Mouse (Mus musculus) gastrocnemius, postnatal 25 days (tissue): ENCODE data around the gene Iqcg. TPM values are rescaled to one million over a fixed set of nuclear protein-coding genes. Genes with fewer than 3 reads are reported as not detected.
"Not testable (repeated sequence)": the region's sequence is repeated elsewhere in the genome, so short reads cannot be mapped to it uniquely, and the experiment has no call there.

Source experiments
- DNase-seq: peaks from one replicate; pipeline ENCODE4 v3.0.0; 2022
- long read RNA-seq, 2 experiments: library from polyadenylated mRNA; stranded (forward); transcript quantifications; one replicate each; pipeline ENCODE4 v2.0.0; 2021
- total RNA-seq, 2 experiments: library from RNA; stranded (reverse); gene quantifications; 1 replicate in 1 of 2; 2 replicates in 1 of 2; pipeline ENCODE4 v1.2.3; 2021

Gene Iqcg
- 1 to 10 TPM; 2.7 to 3.7 TPM for total RNA-seq
- long read RNA-seq, experiment 1, partial matches to known transcripts = 23 of 23 reads
- long read RNA-seq, experiment 1, other reads (novel, unspliced or antisense) = 0 of 23 reads
- long read RNA-seq, experiment 2, partial matches to known transcripts = 13 of 13 reads
- long read RNA-seq, experiment 2, other reads (novel, unspliced or antisense) = 0 of 13 reads

DNA sequence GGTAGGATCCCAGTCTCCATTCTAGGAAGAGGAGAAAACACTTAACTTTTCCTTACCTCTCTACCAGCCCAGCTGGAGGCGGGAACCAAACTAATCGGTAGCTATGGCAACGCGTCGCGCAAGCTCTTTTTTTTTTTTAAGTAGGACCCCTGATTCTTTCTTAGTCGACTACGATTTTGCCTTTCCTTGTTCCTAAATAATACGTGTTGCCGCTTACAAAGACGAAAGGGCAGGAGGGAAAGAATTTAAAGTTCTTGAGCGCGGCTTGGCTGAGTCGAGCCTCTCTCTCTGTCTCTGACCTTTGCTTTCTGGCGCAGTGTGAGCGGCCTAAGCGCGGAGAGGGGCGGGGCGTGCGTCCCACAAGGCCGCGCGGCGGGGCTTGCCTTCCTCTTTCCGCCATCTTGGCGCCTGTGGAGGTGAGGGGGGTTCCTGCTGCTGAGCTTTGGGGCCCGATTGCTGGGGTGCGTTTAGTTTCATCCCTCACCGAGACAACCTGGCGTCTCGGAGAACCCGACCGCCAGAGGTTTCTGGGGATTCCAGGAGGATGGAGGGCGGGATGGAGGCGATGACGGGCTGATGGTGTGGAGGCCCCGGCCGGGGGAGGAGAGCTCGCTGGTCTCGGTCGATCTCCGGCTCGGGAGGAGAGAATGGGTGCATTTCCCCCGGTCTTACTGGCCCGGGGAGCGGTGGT is at the start of gene Iqcg, which contains the start of gene Rpl35a:
Gene Iqcg (minus strand): TSS at position 124 of the 691 bp plus-strand sequence.
Gene Rpl35a (plus strand): TSS at position 359 of the 691 bp plus-strand sequence.
- peak; percentile 83 for DNase-seq

DNA sequence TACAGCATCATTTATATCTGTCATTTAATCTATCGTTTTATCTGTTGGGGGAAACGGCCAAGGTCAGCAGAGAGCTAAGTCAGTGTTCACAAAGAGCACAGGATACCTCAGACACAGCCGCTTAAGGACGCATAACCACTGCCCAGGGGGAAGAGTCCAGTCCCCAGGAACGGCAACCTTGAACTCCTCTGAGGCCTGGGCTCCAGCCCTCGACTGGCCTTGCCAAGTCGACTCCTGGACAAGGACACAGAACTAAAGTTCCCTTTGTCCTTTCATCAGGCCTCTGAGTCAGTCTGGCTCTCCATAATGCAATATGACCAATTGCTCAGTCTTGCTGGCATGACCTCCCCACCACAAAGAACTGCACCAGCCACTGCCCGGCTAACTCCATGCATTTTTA is 29.6 kb upstream of the Iqcg start:
- no peak for DNase-seq

DNA sequence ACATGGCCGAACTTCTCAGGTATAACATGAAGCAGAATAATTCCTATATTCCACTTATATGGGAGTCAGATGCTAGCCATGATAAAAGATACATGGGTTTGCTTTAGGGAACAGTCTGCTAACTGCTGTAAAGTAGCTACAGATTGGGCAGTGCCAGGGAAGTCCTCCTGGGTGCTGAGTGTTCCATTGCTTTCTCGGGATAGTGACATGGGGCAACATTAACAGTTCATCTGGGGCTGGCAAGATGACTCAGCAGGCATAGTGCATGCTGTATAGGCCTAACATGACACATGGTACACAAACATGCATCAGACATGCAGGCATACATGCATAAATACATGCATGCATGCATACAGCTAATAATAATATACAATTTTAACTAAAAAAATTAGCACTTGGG is 28.0 kb upstream of the Iqcg start:
- DNase-seq = no peak

DNA sequence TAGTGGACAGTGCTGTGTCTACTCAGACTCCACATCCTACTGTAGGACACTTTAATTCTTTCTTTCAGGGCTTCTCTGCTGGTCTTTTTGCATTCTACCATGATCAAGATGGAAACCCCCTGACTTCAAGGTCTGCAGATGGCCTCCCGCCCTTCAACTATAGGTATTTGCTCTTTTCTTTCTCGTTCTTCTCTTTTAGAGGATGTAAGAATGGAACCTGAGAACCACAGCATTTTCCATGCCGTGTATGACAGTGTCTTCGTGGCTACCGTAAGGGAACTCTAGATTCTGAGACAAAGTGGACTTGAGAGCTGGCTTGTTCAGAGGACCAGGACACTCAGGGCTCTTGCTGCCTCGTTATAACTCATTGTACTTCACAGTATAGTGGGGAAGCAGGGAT is 26.9 kb upstream of the Iqcg start:
- DNase-seq = no peak

DNA sequence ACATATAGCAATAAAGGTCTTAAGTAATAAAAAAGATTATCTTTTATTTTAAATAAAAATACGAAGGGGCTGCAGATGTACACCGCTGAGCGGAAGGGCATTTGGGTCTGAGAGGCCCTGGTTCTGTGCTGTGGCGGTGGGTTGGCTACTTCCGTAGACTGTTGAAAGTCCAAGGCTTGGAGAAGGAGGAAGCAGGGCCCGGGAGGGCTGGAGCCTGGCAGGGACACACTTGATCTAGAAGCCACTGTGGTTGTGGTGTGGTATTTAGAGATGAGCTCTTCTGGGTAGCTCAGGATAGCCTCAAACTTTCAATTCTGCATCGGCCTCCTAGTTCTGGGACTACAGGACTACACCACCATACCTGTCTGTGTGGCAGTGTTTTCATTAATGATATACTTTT is 24.0 kb upstream of the Iqcg start:
- no peak for DNase-seq

DNA sequence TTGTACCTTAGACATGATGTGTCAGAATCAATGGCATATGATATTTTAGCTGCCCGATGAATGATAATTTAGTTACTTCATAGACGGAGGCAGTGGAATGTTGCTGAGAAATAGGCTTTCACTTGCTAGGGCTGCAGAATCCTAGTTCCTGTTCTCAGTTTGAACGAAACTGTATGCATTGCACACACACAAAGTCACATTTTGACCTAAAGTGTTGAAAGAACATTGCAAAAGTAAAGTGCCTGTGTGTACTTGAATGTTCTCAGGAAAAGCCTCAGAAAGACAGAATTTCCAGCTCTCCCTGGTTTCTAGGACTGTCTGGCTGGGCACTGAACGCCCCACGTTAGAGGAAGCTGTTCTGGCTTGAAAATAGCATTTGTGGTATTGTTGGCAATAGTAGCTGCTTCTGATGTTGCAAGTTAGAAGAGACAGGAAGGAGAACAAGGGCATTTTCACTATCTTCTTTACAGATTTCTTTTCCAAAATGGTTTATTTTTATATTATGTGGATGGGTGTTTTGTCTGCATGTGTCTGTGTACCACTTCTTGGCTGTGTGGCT is 21.1 kb upstream of the Iqcg start:
- no peak for DNase-seq

DNA sequence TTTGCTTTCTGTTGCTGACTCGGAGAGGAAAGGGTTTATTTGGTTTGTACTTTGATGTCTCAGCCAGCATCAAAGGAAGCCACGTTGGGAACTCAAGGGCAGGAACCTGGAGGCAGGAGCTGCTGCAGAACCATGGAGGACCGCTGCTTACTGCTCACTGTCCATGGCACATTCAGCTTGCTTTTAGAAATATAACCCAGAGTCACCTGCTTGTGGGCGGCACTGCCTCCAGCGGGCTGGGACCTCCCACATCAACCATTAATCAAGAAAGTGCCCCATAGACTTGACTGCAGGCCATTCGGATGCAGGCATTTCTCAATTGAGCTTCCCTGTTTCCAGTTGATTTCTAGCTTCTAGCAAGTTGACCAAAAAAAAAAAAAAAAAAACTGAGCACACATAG is 20.1 kb upstream of the Iqcg start:
- no peak for DNase-seq

DNA sequence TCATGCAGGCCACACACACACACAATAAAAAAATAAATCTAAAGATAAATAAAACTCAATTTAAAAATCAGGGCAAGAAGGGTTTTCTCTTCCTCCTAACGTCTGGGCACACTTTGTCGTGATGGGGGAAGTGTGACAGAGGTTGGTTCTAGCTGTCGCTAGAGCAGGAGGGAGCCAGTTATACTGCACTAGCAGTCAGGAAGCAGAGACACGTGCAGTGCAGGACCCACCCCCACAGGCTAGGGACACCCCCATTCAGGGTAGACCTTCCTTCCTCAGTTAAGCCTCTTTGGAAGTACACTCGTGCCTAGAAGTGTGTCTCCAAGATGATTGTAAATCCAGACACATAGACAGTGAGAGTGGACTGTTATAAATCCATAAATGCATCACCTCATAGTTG is 18.9 kb upstream of the Iqcg start:
- DNase-seq = no peak

DNA sequence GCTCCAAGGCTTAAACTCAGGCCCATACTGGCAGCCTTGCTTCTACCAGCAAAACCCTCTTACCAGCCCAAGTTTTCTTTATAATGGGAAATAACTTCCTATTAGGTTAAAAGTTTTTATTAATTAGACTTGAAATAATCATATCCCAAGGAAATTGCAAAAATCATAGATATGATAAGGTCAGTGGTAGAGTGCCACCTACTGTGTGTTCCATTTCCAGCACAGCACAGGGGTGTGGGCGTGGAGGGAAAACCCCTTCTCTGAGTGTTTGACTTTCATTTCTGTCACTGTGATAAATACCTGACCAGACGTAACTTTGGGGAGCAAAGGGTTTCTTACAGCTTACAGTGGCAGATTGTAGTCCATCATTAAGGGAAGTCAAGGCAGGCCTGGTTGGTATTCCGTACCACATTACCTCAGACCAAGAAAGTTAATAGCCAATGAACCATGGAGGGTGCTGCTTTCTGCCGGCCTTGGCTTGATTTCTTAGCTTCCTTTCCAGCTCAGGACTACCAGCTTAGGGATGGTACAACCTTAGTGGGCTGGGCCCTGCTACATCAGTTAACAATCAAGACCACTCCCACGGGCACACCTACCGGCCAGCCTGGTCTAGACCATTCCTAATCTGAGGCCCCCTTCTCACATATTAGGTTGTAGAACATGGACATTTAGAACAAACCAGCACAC is 17.0 kb upstream of the Iqcg start:
- DNase-seq = no peak

DNA sequence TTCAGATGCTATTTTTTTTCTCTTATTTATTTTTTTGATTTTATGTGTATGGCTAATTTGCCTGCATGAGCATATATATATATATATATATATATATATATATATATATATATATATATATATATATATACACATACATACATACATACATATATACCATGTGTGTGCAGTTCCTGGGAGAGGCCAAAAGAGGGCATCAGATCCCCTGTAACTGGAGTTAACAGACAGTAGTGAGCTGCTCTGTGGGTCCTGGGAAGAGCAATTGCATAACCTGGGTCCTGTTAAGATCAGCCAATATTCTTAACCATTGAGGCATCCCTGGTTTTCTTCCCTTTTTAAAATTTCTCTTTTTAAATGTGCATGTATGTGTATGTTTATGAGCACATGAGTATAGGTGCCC is 14.9 kb upstream of the Iqcg start:
- DNase-seq = no peak

DNA sequence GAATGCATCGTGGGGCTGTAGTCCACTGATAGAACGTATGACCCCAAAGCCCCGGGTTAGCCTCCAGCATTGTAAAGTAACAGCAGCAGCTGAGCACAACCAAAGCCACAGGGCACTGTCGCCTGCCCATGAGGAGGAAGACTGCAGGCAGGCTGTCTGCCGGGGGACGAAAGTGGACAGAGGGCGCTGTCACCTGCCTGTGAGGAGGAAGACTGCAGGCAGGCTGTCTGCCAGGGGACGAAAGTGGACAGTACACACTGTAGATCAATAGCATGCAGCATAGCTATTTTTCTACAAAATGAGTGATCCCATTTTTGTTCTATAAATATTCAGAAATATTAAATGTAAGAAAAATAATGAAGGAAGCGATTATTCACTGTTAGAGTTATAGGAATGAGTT is 8.6 kb upstream of the Iqcg start:
- DNase-seq = no peak

DNA sequence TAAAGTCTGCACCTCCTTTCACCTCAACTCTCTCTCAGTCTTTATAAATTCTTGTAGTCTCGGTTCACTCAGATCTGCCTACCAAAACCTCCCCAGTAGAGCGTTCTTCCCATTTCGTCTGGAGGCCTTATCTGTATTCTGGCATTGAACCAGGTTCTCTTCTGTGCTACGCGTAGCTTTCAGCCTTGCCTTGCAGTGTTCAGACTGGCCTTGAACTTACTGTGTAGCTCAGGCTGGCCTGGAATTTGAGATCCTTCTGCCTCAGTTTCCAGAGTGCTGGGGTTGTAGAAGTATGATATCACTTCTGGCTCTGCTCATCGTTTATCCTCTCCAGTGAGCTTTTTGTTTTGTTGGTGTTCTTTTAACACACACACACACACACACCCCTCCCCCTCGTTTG is 7.2 kb upstream of the Iqcg start:
- DNase-seq = no peak

DNA sequence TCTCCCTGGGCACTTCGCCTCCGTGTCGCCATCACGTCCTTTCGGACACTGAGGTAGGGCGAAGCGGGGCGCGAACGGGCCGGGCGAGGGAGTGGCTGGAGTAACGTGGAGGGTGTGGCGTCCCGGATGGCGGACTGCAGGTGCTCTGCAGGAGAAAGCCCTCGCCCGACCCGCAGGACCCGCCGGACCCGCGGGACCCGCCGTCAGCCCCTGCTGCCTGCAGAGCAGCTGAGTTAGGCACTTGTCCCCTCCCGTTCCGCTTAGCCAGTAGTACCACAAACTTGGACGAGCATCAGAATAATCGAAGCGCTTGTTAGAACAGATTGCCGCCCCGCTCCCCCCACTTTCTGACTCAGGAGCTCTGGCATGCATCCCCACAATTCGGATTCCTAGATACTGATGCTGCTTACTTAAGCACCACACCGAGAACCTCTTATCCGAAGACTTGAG is 6.7 kb upstream of the Iqcg start:
- no peak for DNase-seq

DNA sequence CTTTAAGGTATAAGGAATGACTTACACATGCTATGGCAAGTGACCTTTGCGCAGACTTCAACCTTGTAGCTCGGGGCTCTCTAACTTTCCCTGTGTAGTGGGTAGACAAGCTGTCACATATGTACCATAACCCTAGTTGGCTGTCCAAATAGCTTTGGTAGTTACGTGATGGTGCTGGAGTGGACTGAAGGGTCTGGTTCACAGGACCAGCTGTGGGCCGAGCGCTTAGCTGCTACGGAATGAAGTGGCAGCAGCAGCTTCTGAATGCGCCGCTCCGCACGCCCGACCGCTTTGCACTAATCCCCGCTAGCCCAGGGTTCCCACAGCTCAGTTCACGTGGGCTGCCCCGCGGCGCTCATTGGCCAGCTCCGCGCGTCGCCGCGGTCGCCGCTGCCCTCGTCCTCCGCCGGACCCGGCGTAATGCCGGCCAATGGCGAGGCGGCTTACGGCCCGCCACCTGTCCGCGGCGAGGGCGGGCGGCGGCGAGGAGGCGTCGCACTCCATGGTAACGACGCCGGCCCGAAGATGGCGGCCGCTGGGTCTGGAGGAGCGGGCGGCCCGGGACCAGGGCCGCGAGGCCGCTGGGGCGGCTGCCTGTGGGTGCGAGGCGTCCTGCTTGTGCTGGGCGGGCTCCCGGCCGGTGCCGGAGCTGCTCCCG is 6.1 kb upstream of the Iqcg start, which contains the start of gene Lmln:
Gene Lmln (plus strand): TSS at position 498 of the 658 bp plus-strand sequence.
- peak; percentile 93 for DNase-seq

DNA sequence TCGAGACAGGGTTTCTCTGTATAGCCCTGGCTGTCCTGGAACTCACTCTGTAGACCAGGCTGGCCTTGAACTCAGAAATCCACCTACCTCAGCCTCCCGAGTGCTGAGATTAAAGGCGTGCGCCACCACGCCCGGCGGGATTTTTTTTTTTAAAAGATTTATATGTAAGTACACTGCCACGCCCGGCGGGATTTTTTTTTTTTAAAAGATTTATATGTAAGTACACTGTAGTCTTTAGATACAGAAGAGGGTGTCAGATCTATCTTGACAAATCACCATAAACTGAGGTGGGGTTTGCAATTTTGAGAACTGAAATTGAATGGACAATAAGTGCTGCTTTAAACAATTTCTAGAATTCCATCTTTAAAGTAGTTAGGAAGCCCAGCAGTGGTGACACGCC is 5.4 kb upstream of the Iqcg start:
- no peak for DNase-seq

DNA sequence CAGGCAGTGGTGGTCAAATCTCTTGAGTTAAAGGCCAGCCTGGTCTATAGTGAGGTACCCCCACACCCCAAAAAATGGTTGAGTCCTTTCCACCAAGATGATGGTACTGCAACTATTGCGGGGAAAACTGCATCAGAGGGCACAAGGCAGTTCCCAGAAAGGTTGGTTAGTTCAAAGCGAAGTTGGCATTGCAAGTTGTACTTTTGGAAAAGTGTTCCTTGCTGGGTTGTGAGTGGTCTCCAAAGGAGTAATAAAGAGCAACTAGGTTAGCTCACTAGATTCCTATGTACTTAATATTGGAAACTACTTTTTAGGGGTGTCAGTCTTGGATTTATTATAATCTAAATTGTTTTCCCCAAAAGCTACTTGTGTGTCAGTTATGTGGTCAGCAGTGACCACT is 4.9 kb upstream of the Iqcg start:
- no peak for DNase-seq

DNA sequence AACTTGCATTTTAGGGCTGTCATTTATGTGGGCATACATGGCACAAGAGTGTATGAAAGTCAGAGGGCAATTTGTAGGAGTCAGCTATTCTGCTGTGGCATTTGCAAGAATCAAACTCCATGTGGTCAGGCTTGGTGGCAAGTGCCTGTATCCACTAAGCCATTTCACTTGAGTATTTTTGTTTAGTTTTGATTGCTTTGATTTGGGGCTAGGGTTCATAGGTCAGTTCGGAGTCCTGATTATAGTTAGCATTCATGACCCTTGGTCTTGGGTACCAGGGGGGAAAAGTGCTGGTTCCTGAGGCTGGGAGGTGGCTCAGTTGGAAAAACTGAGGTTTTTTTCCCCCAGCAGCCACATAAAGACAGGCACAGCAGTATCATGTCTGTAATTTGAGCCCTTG is 3.5 kb upstream of the Iqcg start:
- DNase-seq = no peak

DNA sequence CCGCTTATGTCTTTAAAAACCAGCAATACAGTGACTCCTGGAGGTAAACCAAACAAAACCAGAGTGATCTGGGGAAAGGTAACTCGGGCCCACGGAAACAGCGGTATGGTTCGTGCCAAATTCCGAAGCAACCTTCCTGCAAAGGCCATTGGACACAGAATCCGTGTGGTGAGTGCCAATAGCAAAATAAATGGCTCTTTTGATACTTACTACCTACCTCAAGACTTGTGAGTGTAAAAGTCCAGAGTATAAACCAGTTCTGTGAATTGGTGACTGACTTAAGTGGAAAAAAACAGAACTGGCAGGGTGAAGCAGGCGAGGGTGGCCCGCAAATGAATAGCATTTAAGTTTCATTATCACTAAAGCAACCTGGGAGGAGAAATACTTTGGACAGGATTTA is 2.6 kb upstream of the Iqcg start:
- DNase-seq = not testable (repeated sequence)

DNA sequence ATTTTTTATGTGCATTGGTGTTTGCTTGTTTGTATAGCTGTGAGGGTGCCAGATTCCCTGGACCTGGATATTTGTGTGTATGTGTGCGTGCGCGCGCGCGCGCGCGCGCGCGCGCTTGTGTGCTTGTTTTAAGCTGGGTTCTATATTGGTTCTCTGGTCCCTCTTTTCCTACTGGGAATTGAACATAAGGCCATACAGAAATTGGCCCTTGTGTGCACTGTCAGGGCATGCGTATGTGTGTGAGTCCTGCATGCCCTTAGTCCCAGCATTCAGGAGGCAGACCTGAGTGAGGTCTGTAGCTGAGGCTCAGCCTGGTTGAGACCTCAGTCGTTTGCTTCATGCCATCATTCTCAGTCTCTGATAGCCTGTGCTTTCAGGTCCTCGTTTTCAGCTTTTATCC is 2.0 kb upstream of the Iqcg start:
- no peak for DNase-seq

DNA sequence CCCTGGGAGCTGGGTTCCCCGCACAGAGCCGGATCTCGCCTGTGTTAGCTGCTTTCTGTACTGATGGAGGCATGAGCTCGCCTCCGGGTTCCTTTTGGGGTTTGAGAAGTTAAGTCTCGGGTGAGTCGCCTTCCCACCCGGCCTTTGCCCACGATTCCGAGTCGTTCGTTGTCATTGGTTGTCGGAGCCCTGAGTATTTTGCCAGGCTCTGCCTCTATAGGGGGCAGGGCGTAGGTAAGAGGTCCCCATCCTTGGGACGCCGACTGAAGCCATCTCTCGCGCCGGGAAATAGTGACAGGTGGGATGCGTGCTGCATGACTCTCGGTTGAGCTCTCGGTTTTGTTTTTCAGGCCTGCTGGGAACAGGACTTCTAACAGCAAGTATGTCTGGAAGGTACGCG is 768 bp upstream of the Iqcg start:
- no peak for DNase-seq

DNA sequence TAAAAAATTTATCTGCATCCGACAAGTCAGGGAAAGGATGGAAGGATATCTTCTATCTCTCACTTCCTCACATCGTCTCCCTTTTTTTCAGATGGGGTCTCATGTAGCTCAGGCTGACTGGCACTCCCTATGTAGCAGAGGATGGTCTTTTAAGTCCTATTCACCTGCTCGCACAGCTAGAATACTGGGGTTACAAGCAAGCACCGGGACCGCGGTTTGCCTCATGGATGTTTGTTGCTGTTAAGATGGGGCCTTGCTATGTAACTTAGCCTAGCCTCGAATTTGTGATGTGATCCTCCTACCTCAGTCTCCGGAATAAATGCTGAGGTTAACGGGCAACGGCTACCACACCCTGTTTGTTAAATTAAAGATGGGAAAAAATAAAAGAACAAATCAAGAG is 363 bp downstream of the Iqcg start:
- no peak for DNase-seq

DNA sequence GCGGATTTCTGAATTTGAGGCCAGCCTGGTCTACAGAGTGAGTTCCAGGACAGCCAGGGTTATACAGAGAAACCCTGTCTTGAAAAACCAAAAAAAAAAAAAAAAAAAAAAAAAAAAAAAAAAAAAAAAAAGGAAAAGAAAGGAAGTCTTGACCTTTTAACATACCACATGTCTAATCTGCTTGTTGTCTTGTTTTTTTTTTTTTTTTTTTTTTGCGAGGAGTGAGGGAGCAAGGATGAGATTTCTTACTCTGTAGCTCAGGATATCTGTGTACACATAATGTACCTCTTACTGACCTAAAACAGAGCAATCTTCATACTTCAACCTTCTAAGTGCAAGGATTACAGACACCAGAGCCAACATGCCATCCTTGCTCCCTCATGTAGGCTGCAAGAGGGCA is 1.1 kb downstream of the Iqcg start:
- not testable (repeated sequence) for DNase-seq

DNA sequence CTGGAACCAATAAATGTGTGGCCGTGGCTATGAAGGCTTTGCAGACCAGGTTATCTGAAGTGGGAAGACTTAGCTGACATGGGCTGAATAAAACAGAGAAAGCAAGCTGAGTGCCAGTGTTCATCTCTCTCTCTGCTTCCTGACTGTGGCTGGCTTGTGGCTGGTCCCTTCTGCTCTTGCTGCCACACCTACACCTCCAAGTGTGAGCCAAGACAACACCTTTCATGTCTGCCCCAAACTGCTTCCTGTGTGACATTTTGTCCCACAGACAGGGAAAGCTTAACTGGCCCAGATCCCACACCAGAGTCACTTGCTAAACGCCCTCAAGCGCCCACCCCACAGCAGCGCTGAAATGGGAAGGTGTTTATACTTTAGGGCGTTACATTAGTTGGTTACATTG is 2.9 kb downstream of the Iqcg start:
- DNase-seq = no peak
